In genomic region chr1:170479458-170479798, GRCm38 (mm10) we compare ENCODE assay signal across 9 mouse cellular contexts.
DNase-seq lines count a peak whose midpoint lies in the region; ATAC-seq lines count a peak whose summit lies in the region.
"Had no signal": no experiment of that assay in that cellular context is flagged by ENCODE, and none has a peak within 500 bp of the region (broad histone marks: within the 10 kb centered on the region; RNA-seq: fewer than 3 reads in every experiment).

No protein-coding gene starts in this region.

- H3K9me3 ChIP-seq in kidney, embryonic 16.5 days (ENCODE audit: low read length) = no peaks in the 10 kb centered on the region
- H3K9me3 ChIP-seq in embryonic facial prominence, embryonic 11.5 days (replicated peaks; ENCODE audit: control insufficient read depth, low read length) = no peaks in the 10 kb centered on the region
- H3K9me3 ChIP-seq: midbrain, embryonic 12.5 days had no signal

- WGBS in kidney, embryonic 16.5 days = 14% methylated on average over 3 of the region's 3 CpGs
- WGBS in embryonic facial prominence, embryonic 11.5 days = 12% methylated on average over 3 of the region's 3 CpGs

- no peak overlapping the region for H3K4me3 ChIP-seq in kidney, embryonic 16.5 days (ENCODE audit: low read length)
- H3K4me3 ChIP-seq in embryonic facial prominence, embryonic 11.5 days (ENCODE audit: low read depth, low read length) = no peak overlapping the region
- H3K4me3 ChIP-seq: midbrain, embryonic 12.5 days had no signal

- H3K4me2 ChIP-seq in kidney, embryonic 16.5 days (replicated peaks; ENCODE audit: low read depth, low read length) = no peak overlapping the region
- no peak overlapping the region for H3K4me2 ChIP-seq in embryonic facial prominence, embryonic 11.5 days (ENCODE audit: low read depth, low read length)
- H3K4me2 ChIP-seq: midbrain, embryonic 12.5 days had no signal

- H3K27ac ChIP-seq in kidney, embryonic 16.5 days (ENCODE audit: low read length) = peak overlapping the region; percentile 94
- H3K27ac ChIP-seq in embryonic facial prominence, embryonic 11.5 days (replicated peaks; ENCODE audit: low read depth, low read length) = no peak overlapping the region

- peak; percentile 88 for ATAC-seq in kidney, embryonic 16.5 days (ENCODE audit: low FRiP score, low TSS enrichment)
- no peak; the same call in 1 of the 2 replicates for ATAC-seq in embryonic facial prominence, embryonic 11.5 days (replicated peaks; ENCODE audit: insufficient number of reproducible peaks, low FRiP score, low TSS enrichment, low read depth)

- H3K4me1 ChIP-seq in kidney, embryonic 16.5 days (ENCODE audit: insufficient read depth, low read length) = peaks cover 55% of the 10 kb centered on the region
- no peaks in the 10 kb centered on the region; the same call in 1 of the 2 replicates for H3K4me1 ChIP-seq in embryonic facial prominence, embryonic 11.5 days (ENCODE audit: control insufficient read depth, insufficient read depth, low read length)

- no peaks in the 10 kb centered on the region for H3K36me3 ChIP-seq in kidney, embryonic 16.5 days (ENCODE audit: insufficient read depth, low read length)
- no peaks in the 10 kb centered on the region for H3K36me3 ChIP-seq in embryonic facial prominence, embryonic 11.5 days (replicated peaks; ENCODE audit: control insufficient read depth, insufficient read depth, low read depth, low read length)
- H3K36me3 ChIP-seq: midbrain, embryonic 12.5 days had no signal

- H3K27me3 ChIP-seq in kidney, embryonic 16.5 days (ENCODE audit: insufficient read depth, low read length) = no peaks in the 10 kb centered on the region
- no peaks in the 10 kb centered on the region for H3K27me3 ChIP-seq in embryonic facial prominence, embryonic 11.5 days (ENCODE audit: control insufficient read depth, insufficient read depth, low read length)

- DNase-seq in kidney, adult 8-10 months = no peak
- peak; percentile 46 for DNase-seq in embryonic facial prominence, embryonic 11.5 days (ENCODE audit: low spot score)
- DNase-seq in kidney, postnatal 10 days = peak; percentile 62
- DNase-seq in retina, embryonic 14.5 days (ENCODE audit: low spot score) = peak; percentile 55
- DNase-seq in right cerebral cortex, postnatal 14 days = no peak
- DNase-seq in MN1 (ENCODE audit: low spot score) = no peak
- DNase-seq: thymus, postnatal 14 days had no signal

- H3K9ac ChIP-seq in kidney, embryonic 16.5 days (replicated peaks; ENCODE audit: low read length) = 0 out of 2 replicates have a peak overlapping the region, but pooled peaks have one; percentile 9
- no peak overlapping the region for H3K9ac ChIP-seq in embryonic facial prominence, embryonic 11.5 days (replicated peaks; ENCODE audit: low read length)
- H3K9ac ChIP-seq: midbrain, embryonic 12.5 days had no signal

Comparison
In these comparisons a context has a peak if more than half of its experiments do, and no peak if none do; other contexts are left out.
1. DNase-seq: peak in embryonic facial prominence, embryonic 11.5 days (single experiment), kidney, postnatal 10 days (single experiment) and retina, embryonic 14.5 days (single experiment); none in kidney, adult 8-10 months (0 of 2), right cerebral cortex, postnatal 14 days (single experiment) and MN1 (single experiment).